Mouse (Mus musculus) heart, postnatal 0 days (tissue): Measurements from ENCODE around the gene Eme2. TPM values are rescaled to one million over a fixed set of nuclear protein-coding genes. Genes with fewer than 3 reads are reported as not detected.

Experiments
- ATAC-seq: fragments of 200-750 bp; cut with Nextera tagmentation; 2 replicates; pipeline ENCODE4 v1.8.0; 2017; ENCODE audit warnings: low read depth, moderate number of reproducible peaks, moderate library complexity; ENCODE audit not compliant: insufficient read depth
- DNase-seq: peaks from one replicate; pipeline ENCODE4 v3.0.0-alpha.2; 2016; ENCODE audit warnings: low spot score
- H3K27ac ChIP-seq: fragments of 300-500 bp; sonication (generic); 2 replicates; pipeline ENCODE4 v1.5.1; 2014; ENCODE audit warnings: low read depth, mild to moderate bottlenecking
- H3K27me3 ChIP-seq: fragments of 300-500 bp; sonication (generic); 2 replicates; pipeline ENCODE4 v1.6.1; 2014; ENCODE audit warnings: low read length, mixed read lengths; ENCODE audit not compliant: control insufficient read depth, insufficient read depth
- H3K36me3 ChIP-seq: fragments of 300-500 bp; sonication (generic); replicated peaks from 2 replicates; pipeline ENCODE4 v1.6.1; 2014; ENCODE audit warnings: low read length, mixed read lengths; ENCODE audit not compliant: control insufficient read depth, insufficient read depth
- H3K4me1 ChIP-seq: fragments of 300-500 bp; sonication (generic); 2 replicates; pipeline ENCODE4 v1.6.1; 2014; ENCODE audit warnings: antibody characterized with exemption; ENCODE audit not compliant: control insufficient read depth, insufficient read depth
- H3K4me2 ChIP-seq: fragments of 300-500 bp; sonication (generic); 2 replicates; pipeline ENCODE4 v1.6.1; 2014; ENCODE audit warnings: low read depth, mild to moderate bottlenecking, low read length, moderate library complexity
- H3K4me3 ChIP-seq: fragments of 300-500 bp; sonication (generic); 2 replicates; pipeline ENCODE4 v1.5.1; 2014; ENCODE audit warnings: low read depth, low read length
- H3K9ac ChIP-seq: fragments of 300-500 bp; sonication (generic); replicated peaks from 2 replicates; pipeline ENCODE4 v1.6.1; 2014; ENCODE audit warnings: low read depth, low read length, mixed read lengths
- H3K9me3 ChIP-seq: fragments of 300-500 bp; sonication (generic); replicated peaks from 2 replicates; pipeline ENCODE4 v1.6.1; 2016; ENCODE audit warnings: low read length; ENCODE audit not compliant: control insufficient read depth
- CTCF ChIP-seq: IDR thresholded peaks from 2 replicates; pipeline ENCODE4 v1.5.1; 2016; ENCODE audit warnings: antibody characterized with exemption, control low read depth, low read depth
- EP300 ChIP-seq: IDR thresholded peaks from 2 replicates; pipeline ENCODE4 v1.6.1; 2016; ENCODE audit warnings: antibody characterized with exemption, low read depth
- WGBS: fragments of 180-500 bp; shearing (Covaris S2); extraction: QIAGEN DNeasy Blood & Tissue Kit; methylation state at CpG from one replicate; pipeline ENCODE4 v1.1.7; 2014; 5-methylcytosine and 5-hydroxymethylcytosine counted together
- polyA plus RNA-seq: library from polyadenylated mRNA; unstranded; fragments of >200 nt; fragmentation: Nextera tagmentation; extraction: Ambion mirVana; gene quantifications from 2 replicates; pipeline ENCODE4 v1.2.1, GENCODE M21; 2015
- total RNA-seq: library from RNA; depleted of rRNA; stranded (reverse); fragments of >200 nt; gene quantifications from 2 replicates; pipeline ENCODE4 v1.2.3, GENCODE M21; 2014; ENCODE audit warnings: low replicate concordance

Eme2 gene
- total and polyA plus RNA-seq, 2 experiments from 2014 or later: 15.5 to 28.2 TPM

GRCm38 (mm10) chr17:24867914-24868313, 27.0 kb downstream of the Eme2 start:
- H3K4me3 ChIP-seq: no peak overlapping the region
- H3K27me3 ChIP-seq: no peaks in the 10 kb centered on the region
- H3K27ac ChIP-seq: no peak overlapping the region
- 86% methylated on average over 10 of the region's 10 CpGs for WGBS
- TF ChIP-seq EP300 (no peak), CTCF (no peak)
- DNase-seq (no peak), ATAC-seq (no peak)
- no peaks in the 10 kb centered on the region for H3K9me3 ChIP-seq
- no peaks in the 10 kb centered on the region for H3K4me1 ChIP-seq
- no peak overlapping the region for H3K9ac ChIP-seq
- H3K36me3 ChIP-seq: peaks cover 10% of the 10 kb centered on the region
- H3K4me2 ChIP-seq: no peak overlapping the region

- TF ChIP-seq CTCF: no peak
- no peak for TF ChIP-seq EP300
- 85% methylated on average over 8 of the region's 8 CpGs for WGBS
- Histone ChIP-seq H3K27me3 (no peaks in the 10 kb centered on the region), H3K27ac (no peak within 1 kb of the TSS), H3K9ac (no peak within 1 kb of the TSS), H3K36me3 (peaks cover 32% of the 10 kb centered on the region), H3K4me1 (no peaks in the 10 kb centered on the region), H3K4me2 (no peak within 1 kb of the TSS), H3K9me3 (no peaks in the 10 kb centered on the region), H3K4me3 (no peak within 1 kb of the TSS)
- no peak for ATAC-seq
- no peak for DNase-seq
Observed at GRCm38 (mm10) chr17:24865776-24866175, 29.1 kb downstream of the Eme2 start, which contains the start of gene Igfals. TSS of gene Igfals (plus strand) at chr17:24865997.

GRCm38 (mm10) chr17:24861785-24862184, 33.1 kb downstream of the Eme2 start:
- WGBS: 94% methylated on average over 3 of the region's 3 CpGs
- no peak overlapping the region for H3K27ac ChIP-seq
- no peaks in the 10 kb centered on the region for H3K27me3 ChIP-seq
- no peak overlapping the region for H3K4me3 ChIP-seq
- DNase-seq: no peak
- H3K9ac ChIP-seq: no peak overlapping the region
- peaks cover 51% of the 10 kb centered on the region for H3K36me3 ChIP-seq
- H3K9me3 ChIP-seq: no peaks in the 10 kb centered on the region
- H3K4me2 ChIP-seq: no peak overlapping the region
- no peak for ATAC-seq
- TF ChIP-seq CTCF (no peak), EP300 (no peak)
- H3K4me1 ChIP-seq: no peaks in the 10 kb centered on the region

GRCm38 (mm10) chr17:24860076-24860475, 34.8 kb downstream of the Eme2 start:
- no peak overlapping the region for H3K4me2 ChIP-seq
- WGBS: 89% methylated on average over 8 of the region's 8 CpGs
- ATAC-seq: no peak
- H3K27ac ChIP-seq: no peak overlapping the region
- TF ChIP-seq EP300: no peak
- TF ChIP-seq CTCF: no peak
- DNase-seq: no peak
- peaks cover 57% of the 10 kb centered on the region for H3K36me3 ChIP-seq
- H3K9me3 ChIP-seq: no peaks in the 10 kb centered on the region
- no peaks in the 10 kb centered on the region for H3K4me1 ChIP-seq
- H3K9ac ChIP-seq: no peak overlapping the region
- no peak overlapping the region for H3K4me3 ChIP-seq
- no peaks in the 10 kb centered on the region for H3K27me3 ChIP-seq

- DNase-seq (no peak), ATAC-seq (peak; percentile 31; the same call in 1 of the 2 replicates)
- Histone ChIP-seq H3K27ac (no peak overlapping the region), H3K36me3 (peaks cover 64% of the 10 kb centered on the region), H3K4me1 (no peaks in the 10 kb centered on the region), H3K9me3 (no peaks in the 10 kb centered on the region), H3K4me3 (no peak overlapping the region), H3K4me2 (no peak overlapping the region), H3K9ac (no peak overlapping the region), H3K27me3 (no peaks in the 10 kb centered on the region)
- WGBS: 67% methylated on average over 6 of the region's 6 CpGs
- no peak for TF ChIP-seq EP300
- TF ChIP-seq CTCF: no peak
Observed at GRCm38 (mm10) chr17:24858967-24859366, 35.9 kb downstream of the Eme2 start.

GRCm38 (mm10) chr17:24857831-24858470, 36.9 kb downstream of the Eme2 start:
- no peak overlapping the region for H3K9ac ChIP-seq
- DNase-seq (no peak), ATAC-seq (no peak)
- H3K4me2 ChIP-seq: no peak overlapping the region
- no peaks in the 10 kb centered on the region for H3K27me3 ChIP-seq
- H3K27ac ChIP-seq: no peak overlapping the region
- H3K36me3 ChIP-seq: peaks cover 71% of the 10 kb centered on the region
- TF ChIP-seq CTCF (no peak), EP300 (no peak)
- H3K4me3 ChIP-seq: no peak overlapping the region
- H3K4me1 ChIP-seq: no peaks in the 10 kb centered on the region
- H3K9me3 ChIP-seq: no peaks in the 10 kb centered on the region
- 76% methylated on average over 8 of the region's 8 CpGs for WGBS
